Mouse (Mus musculus) liver, embryonic 14.5 days (tissue): ENCODE data around the gene Flii.

ENCODE experiments used
- CTCF ChIP-seq: IDR thresholded peaks from 2 replicates; pipeline ENCODE4 v1.5.1; 2016; ENCODE audit warnings: antibody characterized with exemption, low read depth, control low read depth
- EP300 ChIP-seq: IDR thresholded peaks from 2 replicates; pipeline ENCODE4 v1.6.1; 2016; ENCODE audit warnings: antibody characterized with exemption, low read depth

DNA sequence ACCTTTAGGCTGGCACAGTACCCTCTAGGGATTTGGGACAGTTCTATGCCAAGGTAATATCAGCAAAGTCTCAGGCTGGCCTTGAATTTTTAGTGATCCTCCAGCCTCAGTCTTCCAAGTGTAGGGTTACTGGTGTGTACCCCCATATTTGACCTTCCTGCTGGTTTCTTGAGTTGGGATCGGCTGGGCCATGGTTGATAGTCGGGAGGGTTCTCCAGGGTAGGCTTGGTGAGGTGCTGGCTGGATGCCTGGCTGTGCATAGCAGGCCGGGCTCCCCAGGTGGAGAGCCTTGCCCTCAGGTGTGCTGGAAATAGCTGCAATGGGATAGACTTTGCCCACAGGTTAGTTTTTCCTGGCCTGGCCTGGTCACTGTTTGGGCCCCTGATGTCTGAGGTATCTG is 21.8 kb downstream of the Flii start:
- TF ChIP-seq CTCF (no peak), EP300 (no peak)
